Mouse (Mus musculus): ENCODE measurements around the gene Tvp23a.

The Tvp23a gene

GRCm38 (mm10) chr16:10388634-10389365 lies 58.4 kb downstream of the Tvp23a start:
- DNase-seq: no peak

GRCm38 (mm10) chr16:10385261-10385660 lies 61.9 kb downstream of the Tvp23a start:
- no peak for DNase-seq

- no peak for DNase-seq
Measured at GRCm38 (mm10) chr16:10384544-10384943, 62.6 kb downstream of the Tvp23a start.

GRCm38 (mm10) chr16:10384060-10384497 lies 63.1 kb downstream of the Tvp23a start:
- DNase-seq: no peak

- no peak for DNase-seq
Measured at GRCm38 (mm10) chr16:10379531-10379930, 67.6 kb downstream of the Tvp23a start.

- DNase-seq: no peak
Measured at GRCm38 (mm10) chr16:10377286-10377685, 69.9 kb downstream of the Tvp23a start.

- no peak for DNase-seq
Measured at GRCm38 (mm10) chr16:10374254-10375011, 72.7 kb downstream of the Tvp23a start.

- no peak for DNase-seq
Measured at GRCm38 (mm10) chr16:10372372-10372771, 74.8 kb downstream of the Tvp23a start.

All from cerebellum, adult 8-10 months (tissue).